Mouse (Mus musculus) embryonic facial prominence, embryonic 14.5 days (tissue): ENCODE data around the gene Tcf20. TPM values are rescaled to one million over a fixed set of nuclear protein-coding genes. Genes with fewer than 3 reads are reported as not detected.
A peak's percentile ranks its signal among the peaks of the same experiment; 100 is the strongest.

ENCODE experiments used
- ATAC-seq: fragments of 200-750 bp; cut with Nextera tagmentation; 2 replicates; pipeline ENCODE4 v1.8.0; 2017; ENCODE audit warnings: low read depth, moderate number of reproducible peaks, moderate TSS enrichment
- DNase-seq: peaks from one replicate; pipeline ENCODE4 v3.0.0-alpha.2; 2015; ENCODE audit warnings: low spot score
- H3K27ac ChIP-seq: fragments of 300-500 bp; sonication (generic); replicated peaks from 2 replicates; pipeline ENCODE4 v1.5.1; 2014; ENCODE audit warnings: low read depth, mild to moderate bottlenecking, low read length, moderate library complexity
- H3K27me3 ChIP-seq: fragments of 300-500 bp; sonication (generic); replicated peaks from 2 replicates; pipeline ENCODE4 v1.6.1; 2014; ENCODE audit warnings: low read length; ENCODE audit not compliant: control insufficient read depth, insufficient read depth
- H3K36me3 ChIP-seq: fragments of 300-500 bp; sonication (generic); 2 replicates; pipeline ENCODE4 v1.6.1; 2014; ENCODE audit warnings: low read length, mixed read lengths; ENCODE audit not compliant: control insufficient read depth, insufficient read depth
- H3K4me1 ChIP-seq: fragments of 300-500 bp; sonication (generic); 2 replicates; pipeline ENCODE4 v1.6.1; 2014; ENCODE audit warnings: antibody characterized with exemption, low read length; ENCODE audit not compliant: control insufficient read depth, insufficient read depth
- H3K4me2 ChIP-seq: fragments of 300-500 bp; sonication (generic); 2 replicates; pipeline ENCODE4 v1.6.1; 2014; ENCODE audit warnings: low read depth, mild to moderate bottlenecking, low read length, moderate library complexity, mixed read lengths
- H3K4me3 ChIP-seq: fragments of 300-500 bp; sonication (generic); 2 replicates; pipeline ENCODE4 v1.5.1; 2014; ENCODE audit warnings: low read depth, mild to moderate bottlenecking, low read length
- H3K9ac ChIP-seq: fragments of 300-500 bp; sonication (generic); 2 replicates; pipeline ENCODE4 v1.6.1; 2014; ENCODE audit warnings: low read depth, mild to moderate bottlenecking, low read length, moderate library complexity, mixed read lengths
- H3K9me3 ChIP-seq: fragments of 300-500 bp; sonication (generic); 2 replicates; pipeline ENCODE4 v1.6.1; 2016; ENCODE audit warnings: low read length; ENCODE audit not compliant: control insufficient read depth
- WGBS: fragments of 180-500 bp; shearing (Covaris S2); extraction: QIAGEN DNeasy Blood & Tissue Kit; methylation state at CpG from one replicate; pipeline ENCODE4 v1.1.7; 2014; 5-methylcytosine and 5-hydroxymethylcytosine counted together
- polyA plus RNA-seq: library from polyadenylated mRNA; unstranded; fragments of >200 nt; fragmentation: Nextera tagmentation; extraction: Ambion mirVana; gene quantifications from 2 replicates; pipeline ENCODE4 v1.2.1, GENCODE M21; 2014

The Tcf20 gene
- polyA plus RNA-seq, 1 experiment from 2014 or later: 11.3 TPM

DNA sequence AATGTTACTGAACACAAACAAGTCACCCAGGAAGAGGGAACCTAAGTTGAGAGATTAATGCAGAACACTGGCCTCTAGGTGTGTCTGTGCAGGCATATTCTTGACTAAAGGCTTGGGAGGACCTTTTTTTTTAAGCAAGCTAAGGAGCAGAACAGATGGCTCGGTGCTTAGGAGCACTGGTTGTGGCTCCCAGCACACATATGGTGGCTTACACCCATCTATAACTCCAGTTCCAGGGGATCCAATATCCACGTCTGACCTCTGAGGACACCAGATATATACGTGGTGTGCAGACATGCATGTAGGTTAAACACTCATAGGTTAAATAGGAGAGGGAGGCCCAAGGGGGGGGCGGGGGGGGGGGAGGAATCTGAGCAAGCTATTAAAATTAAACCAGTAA, 165.3 kb downstream of the Tcf20 start:
- no peak overlapping the region for H3K4me2 ChIP-seq
- no peak overlapping the region for H3K4me3 ChIP-seq
- H3K4me1 ChIP-seq: no peaks in the 10 kb centered on the region
- no peak overlapping the region for H3K9ac ChIP-seq
- WGBS: 56% methylated on average over 3 of the region's 4 CpGs
- peaks cover 20% of the 10 kb centered on the region; the same call in 1 of the 2 replicates for H3K36me3 ChIP-seq
- H3K27ac ChIP-seq: no peak overlapping the region
- ATAC-seq (no peak), DNase-seq (no peak)
- no peaks in the 10 kb centered on the region for H3K9me3 ChIP-seq
- no peaks in the 10 kb centered on the region for H3K27me3 ChIP-seq

DNA sequence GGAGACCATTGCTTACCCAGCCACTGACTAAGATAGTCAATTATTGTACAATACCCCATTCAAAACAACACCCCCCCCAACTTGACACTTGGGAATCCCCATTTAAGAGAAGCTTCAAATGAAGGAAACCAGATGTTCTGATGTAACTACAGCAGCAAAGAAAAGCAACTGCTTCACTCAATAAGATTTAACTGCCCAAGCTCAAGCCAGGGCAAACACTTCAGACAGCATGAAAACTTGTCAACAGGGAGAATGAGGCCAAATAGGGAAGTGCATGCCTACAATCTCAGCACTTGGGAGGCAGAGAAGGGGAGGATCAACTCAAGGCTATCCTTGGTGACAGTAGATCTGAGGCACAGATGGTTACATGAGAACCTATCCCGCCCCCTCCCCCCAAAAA, 166.0 kb downstream of the Tcf20 start:
- no peak for ATAC-seq
- H3K36me3 ChIP-seq: peaks cover 26% of the 10 kb centered on the region; the same call in 1 of the 2 replicates
- H3K4me2 ChIP-seq: no peak overlapping the region
- DNase-seq: no peak
- no peaks in the 10 kb centered on the region for H3K27me3 ChIP-seq
- 94% methylated on average over 1 of the region's 1 CpGs for WGBS
- no peaks in the 10 kb centered on the region for H3K9me3 ChIP-seq
- H3K9ac ChIP-seq: no peak overlapping the region
- no peak overlapping the region for H3K27ac ChIP-seq
- no peak overlapping the region for H3K4me3 ChIP-seq
- no peaks in the 10 kb centered on the region for H3K4me1 ChIP-seq

DNA sequence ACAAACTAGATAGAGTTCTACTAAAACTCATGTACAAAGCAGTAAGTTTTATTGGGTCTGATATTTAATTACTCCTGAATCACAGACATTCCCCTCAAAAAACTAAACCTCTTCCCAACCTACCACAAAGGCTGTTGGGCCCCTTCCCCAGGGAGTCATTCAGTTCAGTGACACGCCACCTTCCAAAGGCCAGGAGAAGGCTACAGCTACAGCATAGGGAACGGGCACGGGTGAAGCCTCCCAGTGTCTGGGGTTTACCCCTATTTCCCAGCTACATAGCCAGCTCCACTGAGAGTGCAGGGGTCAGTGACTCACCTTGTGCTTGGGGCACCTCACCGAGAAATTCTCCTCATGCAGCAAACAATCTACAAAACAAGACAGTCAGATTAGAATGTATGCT, 172.4 kb downstream of the Tcf20 start:
- no peaks in the 10 kb centered on the region for H3K27me3 ChIP-seq
- no peak overlapping the region for H3K27ac ChIP-seq
- ATAC-seq (no peak), DNase-seq (no peak)
- 84% methylated on average over 4 of the region's 4 CpGs for WGBS
- H3K4me1 ChIP-seq: no peaks in the 10 kb centered on the region
- H3K9ac ChIP-seq: no peak overlapping the region
- H3K4me2 ChIP-seq: no peak overlapping the region
- H3K9me3 ChIP-seq: no peaks in the 10 kb centered on the region
- H3K4me3 ChIP-seq: no peak overlapping the region
- H3K36me3 ChIP-seq: peaks cover 43% of the 10 kb centered on the region; the same call in 1 of the 2 replicates

DNA sequence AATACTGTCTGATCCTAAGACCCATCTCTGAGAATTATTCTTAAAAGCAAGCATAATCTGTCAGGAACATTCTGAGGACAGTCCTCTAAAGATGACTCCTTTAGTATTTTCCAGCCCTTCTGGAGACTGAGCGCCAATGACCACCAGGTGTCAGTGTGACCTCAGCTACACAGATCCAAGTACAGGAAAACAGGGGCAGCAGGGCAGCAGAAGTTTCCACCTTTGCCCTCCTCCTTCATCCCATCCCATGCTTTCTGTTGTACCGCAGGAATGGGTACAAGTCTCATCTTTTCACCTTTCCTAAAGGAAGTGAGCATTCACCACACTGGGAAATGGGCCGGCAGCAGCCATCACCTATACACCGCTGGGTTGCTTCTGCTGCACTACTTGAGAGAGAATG, 172.9 kb downstream of the Tcf20 start:
- H3K27me3 ChIP-seq: no peaks in the 10 kb centered on the region
- H3K9ac ChIP-seq: no peak overlapping the region
- no peaks in the 10 kb centered on the region for H3K4me1 ChIP-seq
- 58% methylated on average over 4 of the region's 4 CpGs for WGBS
- H3K36me3 ChIP-seq: peaks cover 46% of the 10 kb centered on the region; the same call in 1 of the 2 replicates
- DNase-seq: peak; percentile 56
- no peaks in the 10 kb centered on the region for H3K9me3 ChIP-seq
- ATAC-seq: peak; percentile 47; the same call in 1 of the 2 replicates
- no peak overlapping the region for H3K27ac ChIP-seq
- H3K4me2 ChIP-seq: no peak overlapping the region
- no peak overlapping the region for H3K4me3 ChIP-seq

DNA sequence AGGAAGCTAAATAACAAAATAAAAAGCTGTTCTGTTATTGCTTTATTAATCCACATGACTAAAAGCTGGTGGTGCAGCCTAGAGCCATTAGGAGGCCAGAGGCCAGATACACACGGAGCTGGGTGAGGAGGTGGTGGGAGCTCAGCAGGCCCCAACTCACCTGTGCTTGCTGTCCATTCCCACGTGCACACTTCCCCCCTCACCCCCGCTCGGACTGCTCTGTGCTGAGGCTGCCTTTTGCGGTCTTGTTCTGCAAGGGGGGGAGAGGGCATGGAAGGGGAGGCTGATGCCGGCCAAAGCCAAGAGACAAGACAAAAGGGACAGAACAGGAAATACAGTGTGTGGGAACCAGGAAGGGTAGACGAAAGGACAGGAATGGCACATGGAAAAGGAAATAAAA, 173.4 kb downstream of the Tcf20 start:
- no peak for DNase-seq
- Histone ChIP-seq H3K9me3 (no peaks in the 10 kb centered on the region), H3K4me2 (no peak overlapping the region), H3K4me1 (no peaks in the 10 kb centered on the region), H3K27me3 (no peaks in the 10 kb centered on the region), H3K4me3 (no peak overlapping the region), H3K36me3 (peaks cover 46% of the 10 kb centered on the region; the same call in 1 of the 2 replicates), H3K27ac (no peak overlapping the region), H3K9ac (no peak overlapping the region)
- 86% methylated on average over 7 of the region's 7 CpGs for WGBS
- no peak for ATAC-seq

DNA sequence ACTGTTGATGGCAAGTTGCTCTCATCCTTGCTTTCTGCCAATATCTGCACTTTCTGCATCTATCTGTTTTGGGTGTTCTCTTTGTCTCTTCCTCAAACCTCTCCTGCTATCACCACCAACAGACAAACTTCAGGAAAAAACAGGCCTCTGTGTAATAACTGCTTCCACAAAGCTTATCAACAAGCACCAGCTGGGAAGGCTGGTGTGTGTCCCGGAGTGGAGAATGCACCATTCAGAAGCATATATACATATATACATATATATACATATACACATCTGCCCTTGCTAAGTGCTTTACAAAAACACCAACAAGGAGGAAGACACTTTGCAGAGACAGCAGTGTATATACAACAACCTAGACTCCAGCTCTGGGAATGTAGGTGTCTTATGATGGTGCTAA, 177.1 kb downstream of the Tcf20 start:
- no peak overlapping the region for H3K9ac ChIP-seq
- H3K4me3 ChIP-seq: no peak overlapping the region
- no peaks in the 10 kb centered on the region for H3K4me1 ChIP-seq
- H3K4me2 ChIP-seq: no peak overlapping the region
- no peaks in the 10 kb centered on the region for H3K9me3 ChIP-seq
- no peaks in the 10 kb centered on the region for H3K27me3 ChIP-seq
- ATAC-seq: no peak
- peaks cover 39% of the 10 kb centered on the region; the same call in 1 of the 2 replicates for H3K36me3 ChIP-seq
- DNase-seq: no peak
- no peak overlapping the region for H3K27ac ChIP-seq
- 89% methylated on average over 1 of the region's 1 CpGs for WGBS

DNA sequence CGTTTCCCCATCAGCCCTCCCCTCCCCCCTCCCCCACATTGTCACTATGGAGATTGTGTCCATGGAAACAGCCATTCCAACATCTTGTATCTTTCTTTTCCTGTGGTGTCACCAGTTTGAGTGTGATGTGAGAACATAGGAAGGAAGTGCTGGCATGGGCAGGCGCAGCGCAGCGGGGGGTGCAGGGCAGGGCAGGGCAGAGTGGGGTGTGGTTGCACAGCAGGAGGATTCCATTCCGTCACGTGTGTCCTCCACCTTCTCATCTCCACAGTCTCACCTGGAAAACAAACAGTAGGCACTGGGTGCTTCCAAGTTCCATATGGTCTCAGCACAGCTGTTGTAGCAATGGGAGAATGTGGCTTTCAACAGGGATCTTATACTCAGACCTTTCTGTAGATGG, 178.2 kb downstream of the Tcf20 start:
- Histone ChIP-seq H3K36me3 (peaks cover 34% of the 10 kb centered on the region; the same call in 1 of the 2 replicates), H3K9ac (no peak overlapping the region), H3K4me3 (no peak overlapping the region), H3K4me2 (no peak overlapping the region), H3K27ac (no peak overlapping the region), H3K9me3 (no peaks in the 10 kb centered on the region), H3K4me1 (no peaks in the 10 kb centered on the region), H3K27me3 (no peaks in the 10 kb centered on the region)
- no peak for ATAC-seq
- 83% methylated on average over 6 of the region's 6 CpGs for WGBS
- DNase-seq: no peak

DNA sequence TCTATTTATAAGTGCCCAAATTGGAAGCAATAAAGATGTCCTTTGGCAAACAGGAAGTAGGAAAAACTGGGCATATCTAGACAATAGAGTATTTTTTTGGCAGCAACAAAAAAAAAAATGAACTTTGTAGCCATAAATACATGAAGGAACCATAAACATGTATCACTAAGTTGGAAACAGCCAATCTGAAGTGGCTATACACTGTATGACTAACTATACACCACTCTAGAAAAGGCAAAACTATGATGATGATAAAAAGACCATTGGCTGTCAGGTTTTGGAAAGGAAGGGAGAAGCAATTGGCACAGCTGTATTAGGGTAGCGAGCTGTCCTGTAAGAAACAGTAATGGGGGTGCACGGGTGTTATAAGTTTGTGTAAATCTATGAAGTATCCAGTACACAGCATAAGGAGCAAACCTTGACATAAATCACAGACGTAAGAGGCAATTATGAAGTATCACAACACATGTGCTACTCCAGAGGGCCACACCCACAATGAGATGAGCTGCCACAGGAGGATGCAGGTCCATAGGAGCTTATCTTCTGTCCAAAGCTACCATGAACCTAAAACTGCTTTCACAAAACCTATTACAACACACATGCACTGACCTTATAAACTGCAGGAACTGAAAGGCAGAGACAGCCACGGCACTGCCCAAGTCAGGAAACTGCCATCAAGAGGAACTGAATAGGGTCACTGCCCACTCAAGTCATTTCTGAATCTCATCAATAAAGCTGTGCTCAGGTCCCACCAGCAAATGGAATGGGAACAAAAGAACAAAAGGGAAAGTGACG, 180.5 kb downstream of the Tcf20 start:
- ATAC-seq (no peak), DNase-seq (no peak)
- H3K27me3 ChIP-seq: no peaks in the 10 kb centered on the region
- 78% methylated on average over 5 of the region's 5 CpGs for WGBS
- no peak overlapping the region for H3K27ac ChIP-seq
- H3K4me1 ChIP-seq: no peaks in the 10 kb centered on the region
- H3K36me3 ChIP-seq: peaks cover 23% of the 10 kb centered on the region; the same call in 1 of the 2 replicates
- no peaks in the 10 kb centered on the region for H3K9me3 ChIP-seq
- no peak overlapping the region for H3K4me3 ChIP-seq
- no peak overlapping the region for H3K9ac ChIP-seq
- H3K4me2 ChIP-seq: no peak overlapping the region
